Mouse (Mus musculus): ENCODE measurements around the gene Vegfb.

Vegfb gene

DNA sequence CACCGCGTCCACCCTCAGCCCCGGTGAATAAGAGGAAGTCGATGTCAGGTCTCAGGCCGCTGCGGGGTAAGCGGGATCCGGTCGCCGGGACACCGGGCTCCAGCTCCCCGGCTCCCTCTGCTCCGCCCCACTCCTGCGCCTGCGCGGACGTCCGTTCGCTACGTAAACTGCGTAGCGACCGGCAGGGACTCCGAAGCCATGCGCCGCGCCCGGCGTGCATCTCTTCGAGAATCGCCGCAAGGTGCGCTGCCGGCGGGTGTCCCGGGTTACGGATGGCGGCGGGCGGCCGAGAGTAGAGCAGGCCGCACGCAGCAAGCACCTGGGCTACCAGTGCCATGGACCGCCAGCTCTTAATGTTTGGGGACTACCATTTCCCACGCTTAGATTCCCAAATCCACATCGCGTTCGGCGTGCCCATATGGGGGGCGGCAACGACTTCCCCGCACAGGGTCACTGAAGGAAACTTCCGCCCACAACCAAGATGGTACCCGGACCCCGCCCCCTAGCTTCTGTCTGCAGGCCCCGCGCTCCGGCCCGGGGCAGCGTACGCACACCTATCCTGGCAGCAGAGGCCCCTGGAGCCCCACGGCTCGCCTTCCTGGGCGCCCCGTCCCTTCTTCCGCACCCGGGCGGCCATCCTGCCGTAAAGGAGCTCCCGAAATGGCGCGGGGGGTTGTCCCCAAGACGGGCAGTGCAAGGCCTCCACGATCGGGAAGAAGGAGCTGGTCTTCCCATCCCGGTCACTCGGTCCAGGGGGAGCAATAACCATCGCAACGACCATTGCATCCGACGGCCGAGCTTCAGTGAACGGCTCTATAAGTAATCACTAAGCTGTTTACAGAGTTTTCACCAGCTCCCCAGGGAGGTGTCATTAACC, 45.8 kb downstream of the Vegfb start, which contains the start of gene Bad:
Bad (plus strand) TSS at position 490 of the 877 bp plus-strand sequence.
- peak; percentile 95 to 97 for DNase-seq (ENCODE audit: low spot score in 2 of 2)

DNA sequence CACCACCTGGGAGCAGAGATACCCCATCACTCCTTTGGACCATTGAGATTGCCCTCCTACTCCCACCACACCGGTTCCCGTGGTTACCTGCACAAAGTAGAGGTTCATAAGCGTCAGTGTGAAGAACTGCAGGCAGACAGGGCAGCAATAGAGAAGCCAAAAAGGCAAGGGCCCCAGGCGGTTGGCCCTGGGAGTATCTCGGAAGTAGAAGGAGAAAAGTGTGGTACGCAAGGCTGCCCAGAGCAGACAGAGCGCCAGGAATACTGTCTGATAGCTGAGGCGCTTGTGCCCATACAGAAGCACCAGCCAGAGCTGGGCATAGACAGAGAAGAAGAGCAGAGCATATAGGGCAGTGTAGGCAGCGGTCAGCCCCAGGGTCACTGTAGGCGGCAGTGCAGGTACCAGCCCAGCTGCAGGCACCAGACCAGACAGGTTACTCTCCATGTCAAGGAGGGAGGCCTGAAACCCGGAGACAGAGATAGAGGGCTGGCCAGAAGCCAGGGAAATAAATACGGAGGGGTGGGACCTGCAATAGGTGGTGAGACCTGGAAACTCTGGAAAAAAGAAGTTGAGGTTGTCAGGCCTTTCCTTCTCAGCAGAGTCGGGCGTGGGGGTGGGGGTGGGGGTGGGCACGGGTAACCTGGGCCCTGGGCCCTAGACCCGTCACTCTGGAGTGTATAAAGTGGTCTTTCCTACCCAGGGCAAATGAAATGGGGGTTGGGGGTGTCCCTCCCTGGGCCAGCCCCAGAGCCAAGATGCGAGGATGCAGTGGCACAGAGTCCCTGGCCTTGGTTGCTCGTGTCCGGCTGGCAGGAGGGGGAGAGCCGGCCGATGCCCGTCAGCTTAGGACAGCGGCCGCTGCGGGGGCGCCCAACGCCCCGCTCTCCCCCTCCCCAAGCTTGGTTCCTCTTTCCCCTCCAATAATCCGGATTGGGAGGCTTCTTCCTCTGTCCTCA, 46.8 kb downstream of the Vegfb start:
- DNase-seq (ENCODE audit: low spot score in 2 of 2) = no peak

GRCm38 (mm10) chr19:6939106-6940002, 48.1 kb downstream of the Vegfb start:
- no peak for DNase-seq (ENCODE audit: low spot score in 2 of 2)

GRCm38 (mm10) chr19:6937541-6938465, 49.6 kb downstream of the Vegfb start:
- no peak for DNase-seq (ENCODE audit: low spot score in 2 of 2)

DNA sequence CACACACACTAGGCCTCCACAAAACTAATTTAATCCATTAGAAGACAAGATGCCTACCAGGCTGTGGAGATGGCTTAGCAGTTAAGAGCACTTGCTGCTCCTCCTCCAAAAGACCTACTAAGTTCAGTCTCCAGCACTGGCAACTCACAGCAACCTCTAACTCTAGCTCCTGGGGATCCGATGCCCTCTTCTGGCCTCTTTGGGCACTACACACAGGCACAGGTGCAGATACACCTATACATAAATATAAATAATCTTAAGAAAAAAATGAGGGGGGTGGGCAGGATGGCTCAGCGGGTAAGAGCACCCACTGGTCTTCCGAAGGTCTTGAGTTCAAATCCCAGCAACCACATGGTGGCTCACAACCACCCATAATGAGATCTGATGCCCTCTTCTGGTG, 51.2 kb downstream of the Vegfb start:
- DNase-seq (ENCODE audit: low spot score in 2 of 2) = peak in 1 of 2 experiments; percentile 71

GRCm38 (mm10) chr19:6934195-6934977, 53.1 kb downstream of the Vegfb start, which contains the start of gene Kcnk4:
TSS of gene Kcnk4 (minus strand) at chr19:6934515.
- no peak for DNase-seq (ENCODE audit: low spot score in 2 of 2)

- no peak for DNase-seq (ENCODE audit: low spot score in 2 of 2)
Measured at GRCm38 (mm10) chr19:6933436-6934194, 53.8 kb downstream of the Vegfb start.

GRCm38 (mm10) chr19:6933102-6933435, 54.4 kb downstream of the Vegfb start:
- no peak for DNase-seq (ENCODE audit: low spot score in 2 of 2)

Data from spleen, postnatal 10 days (tissue).